Mouse (Mus musculus): ENCODE measurements around the gene Nectin2.

Gene Nectin2

DNA sequence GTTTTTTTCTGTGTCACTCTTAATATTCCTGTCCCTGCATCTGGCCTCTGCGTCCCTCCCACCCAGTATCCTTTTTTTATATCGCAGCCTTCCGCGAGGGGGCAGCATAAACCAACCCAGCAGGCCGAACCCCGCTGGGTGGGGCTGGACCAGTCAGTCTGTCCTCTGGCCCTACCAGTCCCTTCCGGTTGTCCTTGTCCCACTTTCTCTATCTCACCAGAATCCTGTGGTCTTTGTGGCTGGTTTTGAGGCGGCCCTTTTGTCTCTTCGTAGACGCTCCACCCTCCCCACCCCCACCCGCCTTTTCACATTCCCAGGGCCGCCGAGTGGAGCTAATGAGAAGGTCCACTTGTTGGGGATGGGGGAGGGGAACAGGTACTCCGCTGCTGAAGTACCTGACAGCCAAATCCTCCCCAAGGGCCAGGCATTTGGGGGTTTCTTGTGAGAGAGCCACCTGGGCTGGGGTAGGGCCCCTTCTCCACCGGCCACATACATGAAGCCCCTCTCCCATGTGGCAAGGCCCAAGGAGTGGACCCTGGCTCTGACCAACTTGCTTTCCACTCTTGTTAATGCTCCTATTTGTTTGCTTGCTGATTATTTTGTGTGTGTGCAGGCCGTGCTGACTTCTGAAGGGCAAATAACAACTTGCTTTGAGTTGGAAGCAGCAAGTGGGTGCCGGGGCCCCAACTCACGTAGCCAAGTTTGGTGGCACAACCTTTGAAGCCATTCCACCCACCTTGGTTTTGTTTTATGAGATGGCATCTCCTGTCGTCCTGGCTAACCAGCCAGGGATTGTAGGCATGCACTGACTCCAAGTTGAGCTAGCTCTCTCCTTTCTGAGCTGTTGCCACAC lies at the start of gene Nectin2:
TSS of gene Nectin2 (minus strand) at position 267 of the 853 bp plus-strand sequence.
- 18% methylated on average over 19 of the region's 19 CpGs for WGBS

GRCm38 (mm10) chr7:19796697-19797588 lies 46.7 kb upstream of the Nectin2 start, which contains the start of gene Cblc:
Cblc (minus strand) TSS chr7:19796809.
- WGBS = 5% methylated on average over 32 of the region's 32 CpGs

DNA sequence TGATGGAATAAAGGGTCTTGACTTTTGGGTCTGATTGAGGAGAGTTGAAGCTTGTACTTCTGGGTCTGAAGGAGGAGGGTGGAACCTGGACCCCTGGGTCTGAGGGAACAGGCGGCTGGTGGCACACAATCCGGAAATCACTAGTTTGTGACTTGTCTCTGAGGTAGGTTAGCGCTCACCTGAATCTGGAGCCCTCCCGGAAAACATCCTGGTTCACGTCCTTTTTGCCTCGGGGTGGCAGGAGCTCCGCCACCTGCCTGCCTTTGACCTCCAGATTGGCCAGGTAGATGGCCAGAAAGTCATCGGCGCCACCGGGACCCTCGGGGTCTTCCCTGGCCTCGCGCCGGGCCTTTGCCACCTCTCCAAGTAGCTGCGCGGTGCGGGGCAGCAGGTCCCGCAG lies 46.0 kb upstream of the Nectin2 start:
- WGBS = 17% methylated on average over 18 of the region's 18 CpGs

DNA sequence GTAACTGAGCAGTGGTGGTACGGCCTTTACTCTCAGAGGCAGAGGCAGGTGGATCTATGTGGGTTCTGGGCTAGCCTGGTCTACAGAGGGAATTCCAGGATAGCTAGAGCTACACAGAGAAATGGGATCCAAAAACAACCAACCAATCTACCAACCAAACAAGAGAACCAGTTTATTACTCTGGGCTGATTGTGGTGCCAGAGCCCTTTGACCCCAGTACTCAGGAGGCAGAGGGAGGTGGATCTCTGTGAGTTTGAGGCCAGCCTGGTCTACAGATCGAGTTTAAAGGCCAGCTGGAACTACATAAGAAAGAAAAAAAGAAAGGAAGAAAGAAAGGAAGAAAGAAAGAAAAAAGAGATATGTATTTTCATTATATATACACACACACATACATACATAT lies 45.0 kb upstream of the Nectin2 start:
- 71% methylated on average over 2 of the region's 2 CpGs for WGBS

DNA sequence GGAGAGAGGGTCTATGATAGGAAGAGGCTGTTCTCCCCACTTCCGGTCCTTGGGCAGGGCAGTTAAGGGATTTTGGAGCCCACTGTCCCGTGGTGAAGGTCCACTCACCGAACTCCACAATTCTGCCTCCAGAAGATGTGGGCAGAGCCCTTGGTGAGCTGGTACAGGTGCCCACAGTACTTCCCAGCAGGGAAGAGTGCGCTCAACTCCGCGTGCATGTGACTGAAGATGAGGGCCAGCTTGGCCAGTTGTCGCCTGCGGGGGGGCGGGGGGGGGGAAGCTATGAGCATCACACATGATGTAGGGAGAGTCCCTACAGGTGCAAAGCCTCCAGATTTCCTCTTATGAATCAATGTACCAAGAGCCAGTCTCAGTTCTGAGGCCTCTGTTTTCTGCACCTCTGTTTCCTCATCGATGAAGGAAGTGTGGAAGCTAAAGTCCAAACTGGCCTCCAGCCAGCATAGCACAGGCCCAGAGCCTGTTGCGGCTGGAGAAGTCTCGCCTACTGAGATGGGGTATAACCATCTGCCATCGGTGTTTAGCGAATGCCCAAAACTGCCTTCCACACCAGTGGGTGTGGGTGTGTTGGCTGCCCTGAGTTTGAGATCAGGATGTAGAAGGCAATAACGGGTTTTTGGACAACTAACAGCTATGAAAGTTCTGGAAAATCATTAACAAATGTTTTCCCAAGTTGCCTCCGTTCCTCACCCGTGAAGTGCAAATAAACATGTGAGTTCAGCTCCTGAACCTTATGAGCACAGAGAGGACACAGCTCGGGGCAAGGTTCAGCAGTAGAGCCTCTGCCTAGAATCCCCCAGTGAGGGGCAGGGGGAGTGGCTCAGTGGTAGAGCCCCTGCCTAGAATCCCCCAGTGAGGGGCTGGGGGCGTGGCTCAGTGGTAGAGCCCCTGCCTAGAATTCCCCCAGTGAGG lies 42.7 kb upstream of the Nectin2 start:
- 76% methylated on average over 19 of the region's 19 CpGs for WGBS

GRCm38 (mm10) chr7:19791504-19791903 lies 41.2 kb upstream of the Nectin2 start:
- 93% methylated on average over 2 of the region's 2 CpGs for WGBS

DNA sequence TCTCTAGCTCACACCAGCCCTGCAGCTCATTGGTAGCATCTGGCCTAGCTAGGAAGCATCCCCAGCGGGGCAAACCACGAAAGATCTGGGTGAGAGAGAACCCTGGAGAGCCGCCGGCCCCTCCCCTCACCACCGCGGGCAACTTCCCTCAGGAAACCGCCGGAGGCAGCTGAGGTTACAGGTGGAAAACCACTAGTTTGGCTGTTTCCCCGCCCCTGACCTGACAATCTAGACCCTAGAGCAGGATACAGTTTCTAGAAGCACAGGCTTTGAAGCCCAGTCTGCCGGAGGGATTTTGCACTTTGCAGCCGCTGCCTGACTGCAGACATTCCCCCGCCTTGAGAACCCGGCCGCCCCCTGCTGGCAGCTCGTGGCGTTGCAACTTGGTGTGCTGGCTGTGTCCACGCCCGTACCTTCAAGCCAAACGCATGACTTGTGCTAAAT lies 39.6 kb upstream of the Nectin2 start:
- WGBS = under 1% methylated on average over 19 of the region's 19 CpGs

- 54% methylated on average over 12 of the region's 12 CpGs for WGBS
Observed at GRCm38 (mm10) chr7:19785874-19786458, 35.7 kb upstream of the Nectin2 start.

DNA sequence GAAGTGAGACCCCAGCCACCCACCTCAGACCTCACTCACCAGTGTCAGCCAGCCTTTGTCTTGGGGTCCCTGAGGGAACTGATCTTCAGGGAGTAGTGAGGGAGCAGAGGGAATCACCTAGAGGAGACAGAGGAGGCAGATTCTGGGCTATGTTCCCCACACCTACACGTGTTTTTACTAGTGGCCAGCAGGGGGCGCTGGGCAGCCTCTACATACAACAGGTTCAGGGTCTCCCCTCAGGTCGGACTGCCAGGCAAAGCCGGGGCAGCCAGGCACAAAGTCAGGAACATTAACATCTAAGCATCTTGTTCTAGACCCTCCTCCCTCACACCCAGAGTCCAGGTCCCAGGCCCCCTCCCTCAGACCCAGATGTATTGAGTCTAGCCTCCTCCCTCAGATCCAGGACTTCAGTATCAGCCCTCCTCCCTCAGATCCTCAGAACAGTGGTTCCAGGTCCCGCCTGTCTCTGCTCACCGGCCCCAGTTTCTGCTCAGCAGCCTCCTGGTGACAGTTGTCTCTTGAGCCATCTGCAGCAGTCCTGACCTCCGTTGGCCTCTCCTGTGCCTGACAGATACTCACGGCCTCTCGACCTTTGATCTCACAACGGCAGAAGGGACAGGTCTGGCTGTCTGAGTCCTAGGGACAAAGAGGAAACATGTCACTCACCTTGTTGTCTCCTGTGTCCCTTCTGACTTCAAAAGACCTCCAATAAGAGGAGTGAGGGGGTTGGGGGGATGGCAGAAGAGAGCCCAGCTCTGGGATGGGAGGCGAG lies 34.7 kb upstream of the Nectin2 start:
- 57% methylated on average over 11 of the region's 11 CpGs for WGBS

GRCm38 (mm10) chr7:19783630-19784029 lies 33.3 kb upstream of the Nectin2 start:
- 65% methylated on average over 8 of the region's 8 CpGs for WGBS

DNA sequence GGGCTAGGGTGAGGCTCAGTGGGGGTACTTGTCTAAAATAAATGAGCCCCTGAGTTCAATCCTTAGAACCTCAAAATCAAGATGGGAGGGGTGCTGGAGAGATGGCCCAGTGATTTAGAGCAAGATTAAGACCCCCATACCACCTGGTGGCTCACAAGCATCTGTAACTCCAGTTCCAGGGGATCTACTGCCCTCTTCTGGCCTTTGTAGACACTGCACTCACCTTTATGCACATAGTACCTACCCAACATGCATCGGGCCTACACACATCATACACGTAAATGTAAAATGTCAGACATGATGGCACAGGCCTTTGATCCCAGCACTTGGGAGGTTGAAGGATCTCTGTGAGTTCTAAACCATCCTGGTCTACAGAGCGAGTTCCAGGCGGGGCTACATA lies 32.4 kb upstream of the Nectin2 start:
- 93% methylated on average over 4 of the region's 4 CpGs for WGBS

GRCm38 (mm10) chr7:19781741-19782140 lies 31.5 kb upstream of the Nectin2 start:
- WGBS = 94% methylated on average over 7 of the region's 7 CpGs

- WGBS = 81% methylated on average over 4 of the region's 4 CpGs
Observed at GRCm38 (mm10) chr7:19779903-19780302, 29.6 kb upstream of the Nectin2 start.

- 81% methylated on average over 8 of the region's 8 CpGs for WGBS
Observed at GRCm38 (mm10) chr7:19778645-19779044, 28.4 kb upstream of the Nectin2 start.

DNA sequence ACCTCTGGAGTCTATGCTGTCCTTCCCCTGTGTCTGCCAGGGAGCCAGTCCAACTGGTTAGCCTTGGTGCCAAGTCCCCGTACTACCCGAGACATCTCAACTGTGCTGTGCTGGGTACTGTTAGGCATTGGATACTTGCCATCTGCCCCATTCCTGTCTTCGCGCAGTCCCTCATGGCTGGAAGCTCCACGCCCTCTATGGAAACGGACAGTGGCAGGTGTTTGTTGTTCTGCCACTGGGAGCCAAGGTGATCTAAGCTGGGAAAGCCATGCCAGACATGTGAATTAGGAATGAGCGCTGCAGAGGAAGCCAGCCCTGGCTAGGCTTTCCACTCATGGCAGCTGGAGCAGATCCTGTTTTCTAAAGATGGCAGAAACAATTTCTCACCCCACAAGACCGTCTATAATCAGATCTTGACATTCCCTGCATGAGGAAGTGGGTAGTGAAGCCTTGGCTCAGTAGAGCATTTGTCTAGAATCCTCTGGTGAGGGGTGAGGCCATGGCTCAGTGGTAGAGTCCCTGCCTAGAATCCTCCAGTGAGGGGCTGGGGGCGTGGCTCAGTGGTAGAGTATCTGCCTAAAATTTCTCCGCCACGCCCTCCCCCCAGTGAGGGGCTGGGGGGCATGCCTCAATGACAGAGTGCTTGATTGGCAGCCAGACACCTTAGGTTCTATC lies 26.9 kb upstream of the Nectin2 start:
- 60% methylated on average over 11 of the region's 11 CpGs for WGBS

DNA sequence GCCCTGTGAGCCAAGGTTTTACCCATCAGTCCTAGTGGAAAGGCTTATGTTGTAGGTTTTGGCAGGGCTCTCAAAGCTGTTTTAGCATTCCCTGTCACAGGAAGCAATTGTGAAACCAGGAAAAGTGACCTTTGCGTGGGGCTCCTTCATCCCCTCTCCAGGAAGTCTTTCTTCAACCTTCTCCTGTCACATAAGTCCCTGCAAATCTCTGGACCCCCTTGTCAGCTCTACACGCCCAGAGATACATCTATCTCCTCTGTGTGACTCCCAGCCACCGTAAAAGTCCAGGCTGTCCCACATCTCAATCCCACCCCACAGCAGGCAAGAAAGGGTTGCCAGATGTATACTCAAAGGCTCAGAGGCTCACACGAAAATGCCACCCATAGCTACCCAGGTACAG lies 21.4 kb upstream of the Nectin2 start:
- WGBS = 72% methylated on average over 4 of the region's 4 CpGs

DNA sequence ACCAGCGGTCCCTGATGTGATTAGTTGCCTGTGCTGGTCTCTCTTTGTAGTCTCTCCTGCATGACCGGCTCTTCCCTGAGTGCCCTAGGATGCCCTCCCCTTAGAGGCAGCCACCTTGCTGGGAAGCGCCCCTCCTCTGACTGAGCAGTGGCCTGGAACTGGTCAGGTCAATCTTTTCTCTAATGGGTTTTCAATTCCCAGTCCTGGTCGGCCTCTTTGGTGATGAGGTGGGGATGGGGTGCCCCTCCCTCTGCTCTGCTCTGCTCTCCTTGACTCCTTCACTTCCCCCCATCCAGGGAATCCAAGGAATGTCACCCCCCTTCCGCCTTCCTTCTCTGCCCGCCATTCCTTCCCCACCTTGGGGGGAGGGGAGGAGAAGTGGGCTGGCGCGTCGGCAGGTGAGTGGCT lies 20.7 kb upstream of the Nectin2 start, which contains the start of gene Bcam:
TSS of gene Bcam (minus strand) at position 33 of the 408 bp plus-strand sequence.
- 26% methylated on average over 9 of the region's 9 CpGs for WGBS

DNA sequence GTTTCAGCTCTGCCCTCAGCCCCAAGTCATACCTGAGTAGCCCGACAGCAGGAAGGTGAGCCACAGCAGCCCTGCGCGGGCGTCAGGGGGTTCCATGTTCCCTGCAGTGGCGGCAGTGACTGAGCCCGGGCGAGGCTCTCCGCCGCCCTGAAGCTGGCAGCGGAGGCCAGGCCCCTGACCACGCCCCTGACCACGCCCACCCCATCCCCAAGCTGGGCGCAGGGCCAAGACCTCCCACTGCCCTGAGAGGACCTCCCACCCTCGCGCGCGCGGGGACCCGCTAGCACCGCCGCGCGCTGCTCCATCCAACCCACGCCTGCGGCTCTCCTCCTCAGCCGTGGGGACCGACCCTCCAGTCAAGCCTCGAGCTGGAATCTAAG lies 20.1 kb upstream of the Nectin2 start:
- under 1% methylated on average over 27 of the region's 28 CpGs for WGBS

Data from cerebral cortex, adult 2 months (tissue).